ENCODE assay signal across 28 mouse cellular contexts in the genomic region with DNA sequence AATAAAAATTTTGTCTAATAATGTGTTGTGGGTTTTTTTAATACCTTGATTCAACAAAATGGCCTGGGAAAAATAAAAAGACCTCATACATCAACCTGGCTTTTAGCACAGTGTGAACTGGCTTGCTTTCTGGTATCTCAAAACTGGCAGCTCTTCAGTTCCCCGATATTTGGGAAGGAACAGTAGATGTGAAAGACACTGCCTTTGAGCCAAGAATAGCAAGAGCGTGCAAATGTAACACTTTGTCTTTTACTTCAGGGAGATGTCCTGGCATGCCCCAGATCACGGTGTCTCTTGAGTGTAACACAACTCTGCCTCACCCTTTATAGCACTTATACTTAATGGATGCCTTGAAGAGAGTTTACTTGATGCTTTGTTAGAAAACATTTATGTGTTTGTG. TPM values are rescaled to one million over a fixed set of nuclear protein-coding genes. Genes with fewer than 3 reads are reported as not detected.
DNase-seq lines count a peak whose midpoint lies in the region; ATAC-seq and TF ChIP-seq lines count a peak whose summit lies in the region.
"Had no signal": no experiment of that assay in that cellular context is flagged by ENCODE, and none has a peak within 500 bp of the region (broad histone marks: within the 10 kb centered on the region; RNA-seq: fewer than 3 reads in every experiment).

No protein-coding gene starts in this region.

- TF ChIP-seq POLR2A in testis, adult 2 months (IDR thresholded peaks at IDR 0.05; ENCODE audit: control insufficient read depth, low read depth, low read length), result no peak

- H3K4me1 ChIP-seq in testis, adult 2 months (ENCODE audit: control insufficient read depth, insufficient read depth, low read length), result no peaks in the 10 kb centered on the region
- H3K4me1 ChIP-seq: embryonic facial prominence, embryonic 13.5 days; embryonic facial prominence, embryonic 15.5 days; forebrain, embryonic 13.5 days had no signal

- no peaks in the 10 kb centered on the region for H3K27me3 ChIP-seq in testis, adult 2 months (ENCODE audit: control insufficient read depth, insufficient read depth, low read length)
- H3K27me3 ChIP-seq: CH12.LX; embryonic facial prominence, embryonic 13.5 days; embryonic facial prominence, embryonic 15.5 days; forebrain, embryonic 13.5 days had no signal

- H3K27ac ChIP-seq in testis, adult 2 months (ENCODE audit: control insufficient read depth, insufficient read depth, low read depth, low read length), result peak overlapping the region; percentile 54
- H3K27ac ChIP-seq: embryonic facial prominence, embryonic 13.5 days; embryonic facial prominence, embryonic 15.5 days; forebrain, embryonic 13.5 days had no signal

- no peak for TF ChIP-seq CTCF in testis, adult 2 months (IDR thresholded peaks at IDR 0.05; ENCODE audit: control insufficient read depth, insufficient read depth, insufficient replicate concordance, low read depth, low read length)

- H3K4me3 ChIP-seq in testis, adult 2 months (ENCODE audit: control insufficient read depth, low read depth, low read length), result no peak overlapping the region
- H3K4me3 ChIP-seq: embryonic facial prominence, embryonic 13.5 days; embryonic facial prominence, embryonic 15.5 days; erythroblast, embryonic 14.5 days; forebrain, embryonic 13.5 days had no signal

- no peaks in the 10 kb centered on the region for H3K36me3 ChIP-seq in testis, adult 2 months (ENCODE audit: control insufficient read depth, insufficient read depth, low read length)
- H3K36me3 ChIP-seq: embryonic facial prominence, embryonic 15.5 days had no signal

- ATAC-seq in granulocyte monocyte progenitor cell, adult 5-6 weeks (replicated peaks; ENCODE audit: poor library complexity, severe bottlenecking), result no peak
- ATAC-seq: CD4-positive, CD25-positive, alpha-beta regulatory T cell, adult 4 months; forebrain, embryonic 13.5 days; forebrain, embryonic 16.5 days had no signal

- no peak for DNase-seq in testis, postnatal 10 days (ENCODE audit: low spot score)
- DNase-seq in adipocyte (ENCODE audit: low spot score), result peak; percentile 76
- peak; percentile 62 for DNase-seq in gonadal fat pad, adult 2 months (ENCODE audit: low read depth)
- DNase-seq in cerebellum, adult 18-20 months, result no peak
- DNase-seq in B cell, adult 2 months, result no peak
- DNase-seq: adrenal gland, adult 8-10 months; adrenal gland, postnatal 14 days; adrenal gland, postnatal 36 days; cerebellum, adult 11-12 months; cerebellum, adult 8-10 months; cerebellum, adult 9-11 months; cerebellum, postnatal 14 days; cerebellum, postnatal 36 days; embryo, embryonic 11 days had no signal

RNA-seq across cellular contexts. Expression of a gene that starts 9.2 kb away (rescaled TPM):
- 26.3 and 31.0 TPM in 2 replicates for polyA plus RNA-seq in testis, adult 2 months (2012; rRNA removed)
- polyA plus RNA-seq in gonadal fat pad, adult 2 months (2012; rRNA removed), result 32.1 and 32.8 TPM in 2 replicates
- 36.8 and 37.6 TPM in 2 replicates for total RNA-seq in granulocyte monocyte progenitor cell, adult 5-6 weeks (2014; fragmentation: Nextera tagmentation)
- 23.9 and 30.2 TPM in 2 replicates for total RNA-seq in granulocyte monocyte progenitor cell, adult 5-6 weeks (2017)

RNA-seq across cellular contexts. Expression of a gene that starts 15.2 kb away (rescaled TPM):
- 1.0 and 2.1 TPM in 2 replicates for polyA plus RNA-seq in testis, adult 2 months (2012; rRNA removed)
- not detected in 2 replicates for polyA plus RNA-seq in gonadal fat pad, adult 2 months (2012; rRNA removed)
- total RNA-seq in granulocyte monocyte progenitor cell, adult 5-6 weeks (2014; fragmentation: Nextera tagmentation), result not detected in 2 replicates
- not detected in 2 replicates for total RNA-seq in granulocyte monocyte progenitor cell, adult 5-6 weeks (2017)
- total RNA-seq: adrenal gland, adult 18-20 months; adrenal gland, adult 8-10 months; adrenal gland, postnatal 14 days; adrenal gland, postnatal 36 days; common myeloid progenitor, adult 5-6 weeks had no signal
- polyA plus RNA-seq: CD4-positive, CD25-positive, alpha-beta regulatory T cell, adult 4 months; embryonic facial prominence, embryonic 11.5 days; embryonic facial prominence, embryonic 13.5 days; erythroblast, embryonic 14.5 days; forebrain, embryonic 11.5 days; forebrain, embryonic 13.5 days; forebrain, embryonic 16.5 days; frontal cortex, adult 2 months had no signal

Comparison
In these comparisons a context has a peak if more than half of its experiments do, and no peak if none do; other contexts are left out.
1. DNase-seq: peak in adipocyte (single experiment) and gonadal fat pad, adult 2 months (single experiment); none in testis, postnatal 10 days (single experiment), cerebellum, adult 18-20 months (0 of 2) and B cell, adult 2 months (0 of 2).